Mouse (Mus musculus): Measurements from ENCODE around the gene Tomm40.

Tomm40 gene

GRCm38 (mm10) chr7:19744590-19745385 lies 29.6 kb upstream of the Tomm40 start:
- no peak for DNase-seq (ENCODE audit: low read depth)

- DNase-seq (ENCODE audit: low read depth) = no peak
These were observed 28.6 kb upstream of the Tomm40 start for GRCm38 (mm10) chr7:19743791-19744190.

- no peak for DNase-seq (ENCODE audit: low read depth)
These were observed 27.2 kb upstream of the Tomm40 start for GRCm38 (mm10) chr7:19742468-19742867.

GRCm38 (mm10) chr7:19741329-19742031 lies 26.2 kb upstream of the Tomm40 start:
- no peak for DNase-seq (ENCODE audit: low read depth)

- DNase-seq (ENCODE audit: low read depth) = no peak
These were observed 25.0 kb upstream of the Tomm40 start for GRCm38 (mm10) chr7:19740269-19740668.

DNA sequence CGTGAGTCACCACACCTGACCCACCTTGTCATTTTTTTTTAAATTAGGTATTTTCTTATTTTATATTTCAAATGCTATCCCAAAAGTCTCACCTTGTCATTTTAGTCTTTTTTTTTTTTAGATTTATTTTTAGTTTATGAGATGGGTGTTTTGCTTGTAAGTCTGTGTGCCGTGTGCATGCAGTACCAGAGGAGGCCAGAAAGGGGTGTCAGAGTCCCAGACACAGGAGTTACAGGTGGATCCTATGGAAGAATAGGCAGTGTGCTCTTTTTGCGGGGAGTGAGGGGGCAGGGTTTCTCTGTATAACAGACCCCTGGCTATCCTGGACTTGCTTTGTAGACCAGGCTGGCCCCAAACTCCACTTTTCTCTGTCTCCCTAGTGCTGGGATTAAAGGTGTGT lies 23.5 kb upstream of the Tomm40 start:
- DNase-seq (ENCODE audit: low read depth) = no peak

DNA sequence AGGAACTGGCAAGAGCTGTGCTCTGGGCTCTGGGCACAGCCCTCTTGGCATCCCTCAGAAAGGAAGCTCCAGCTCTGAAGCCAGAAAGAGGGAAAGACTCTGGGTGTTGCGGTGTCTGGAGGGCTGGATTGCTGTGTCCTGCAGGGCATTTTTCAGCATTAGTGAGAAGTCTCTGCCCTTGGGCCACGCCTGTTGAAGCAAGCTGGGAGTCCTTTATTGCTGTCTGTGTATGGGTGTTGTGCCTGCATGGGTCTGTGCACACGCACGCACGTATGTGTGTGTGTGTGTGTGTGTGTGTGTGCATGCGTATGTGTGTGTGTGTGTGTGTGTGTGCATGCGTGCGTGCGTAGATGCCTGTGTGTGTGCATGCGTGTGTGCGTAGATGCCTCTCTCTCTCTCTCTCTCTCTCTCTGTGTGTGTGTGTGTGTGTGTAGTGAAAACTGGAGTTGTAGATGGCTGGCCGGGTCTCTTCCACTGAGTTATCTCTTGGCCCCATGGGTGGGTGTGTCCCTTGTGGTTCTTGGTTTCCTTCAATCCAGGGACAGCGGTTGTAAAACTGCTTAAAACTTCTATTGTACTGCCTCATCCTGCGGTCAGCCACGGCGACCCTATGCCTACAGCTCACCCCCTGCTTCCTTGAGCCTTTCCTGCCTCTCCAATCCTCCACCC lies 21.3 kb upstream of the Tomm40 start:
- no peak for DNase-seq (ENCODE audit: low read depth)

DNA sequence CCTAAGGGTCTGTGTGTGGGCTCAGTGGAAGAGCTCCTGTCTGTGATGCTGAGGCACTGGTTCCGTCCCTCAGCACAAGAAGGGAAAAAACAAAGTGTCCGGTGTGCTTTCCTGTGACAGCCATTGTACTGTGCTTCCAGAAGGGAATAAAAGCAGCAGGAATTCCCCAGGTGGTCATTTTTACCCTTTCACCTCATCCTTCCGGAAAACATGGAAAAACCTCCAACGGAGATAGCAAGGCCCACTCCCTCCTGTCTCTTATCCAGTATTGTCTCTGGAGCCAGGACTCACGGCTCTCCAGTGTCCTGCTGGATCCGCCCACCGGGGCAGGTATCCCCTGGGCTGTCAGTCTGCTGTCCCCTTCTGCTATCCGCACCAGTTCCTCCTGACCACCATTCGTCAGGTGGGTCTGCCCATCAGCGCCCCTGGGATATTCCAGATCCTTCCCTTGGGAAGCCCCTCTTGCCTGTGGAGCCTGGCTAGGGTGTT lies 19.0 kb upstream of the Tomm40 start:
- no peak for DNase-seq (ENCODE audit: low read depth)

- no peak for DNase-seq (ENCODE audit: low read depth)
These were observed 11.3 kb upstream of the Tomm40 start for GRCm38 (mm10) chr7:19726541-19726940.

GRCm38 (mm10) chr7:19724167-19724566 lies 8.9 kb upstream of the Tomm40 start:
- no peak for DNase-seq (ENCODE audit: low read depth)

- DNase-seq (ENCODE audit: low read depth) = no peak
These were observed 7.5 kb upstream of the Tomm40 start for GRCm38 (mm10) chr7:19722754-19723195.

DNA sequence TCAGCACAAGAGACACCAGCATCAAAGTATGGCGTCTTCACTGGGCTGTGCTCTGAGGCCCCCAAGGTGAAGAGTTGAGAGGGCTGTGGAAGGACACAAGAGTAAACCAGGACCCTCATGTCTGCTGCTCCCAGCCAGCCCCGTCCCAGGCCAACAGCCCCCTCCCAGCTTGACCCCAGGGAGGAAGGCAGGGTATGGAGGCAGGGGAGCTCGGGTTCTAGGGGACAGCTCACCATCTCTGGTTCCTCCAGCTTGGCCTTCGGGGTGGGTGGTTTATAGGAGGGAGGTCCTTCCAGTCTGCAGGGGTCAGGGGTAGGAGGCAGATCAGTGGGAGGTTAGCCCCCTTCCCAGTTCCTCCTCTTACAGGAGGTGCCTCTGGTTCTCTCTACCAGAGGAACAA lies 4.0 kb upstream of the Tomm40 start:
- no peak for DNase-seq (ENCODE audit: low read depth)

DNA sequence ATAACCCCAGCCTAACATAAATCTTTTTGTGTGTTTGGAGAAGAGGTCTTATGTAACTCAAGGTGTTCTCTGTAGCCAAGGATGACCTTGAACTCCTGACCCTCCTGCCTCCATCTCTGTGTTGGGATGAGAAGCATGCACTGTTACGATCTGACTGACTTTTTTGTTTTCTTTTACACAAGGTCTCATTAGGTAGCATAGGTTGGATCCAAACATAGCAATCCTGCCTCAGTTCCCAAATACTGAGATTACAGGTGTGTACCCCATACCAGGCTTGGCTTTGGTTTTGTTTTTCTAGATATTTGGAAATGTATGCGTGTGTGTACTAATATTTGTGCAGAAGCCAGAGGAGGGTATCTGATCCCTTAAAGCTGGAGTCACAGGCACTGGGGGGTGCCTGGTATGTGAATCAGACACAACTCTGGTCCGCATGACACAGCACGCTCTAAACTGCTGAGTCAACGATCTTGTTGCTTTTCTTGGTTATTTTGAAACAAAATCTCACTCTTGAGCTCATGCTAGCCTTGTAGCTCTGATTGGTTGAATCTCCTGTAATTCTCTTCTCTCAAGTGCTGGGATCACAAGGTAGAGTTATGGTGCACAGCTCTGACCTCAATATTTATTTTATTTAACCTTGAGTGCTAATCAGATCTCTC lies 3.2 kb upstream of the Tomm40 start:
- no peak for DNase-seq (ENCODE audit: low read depth)

- no peak for DNase-seq (ENCODE audit: low read depth)
These were observed 2.1 kb upstream of the Tomm40 start for GRCm38 (mm10) chr7:19717346-19717745.

DNA sequence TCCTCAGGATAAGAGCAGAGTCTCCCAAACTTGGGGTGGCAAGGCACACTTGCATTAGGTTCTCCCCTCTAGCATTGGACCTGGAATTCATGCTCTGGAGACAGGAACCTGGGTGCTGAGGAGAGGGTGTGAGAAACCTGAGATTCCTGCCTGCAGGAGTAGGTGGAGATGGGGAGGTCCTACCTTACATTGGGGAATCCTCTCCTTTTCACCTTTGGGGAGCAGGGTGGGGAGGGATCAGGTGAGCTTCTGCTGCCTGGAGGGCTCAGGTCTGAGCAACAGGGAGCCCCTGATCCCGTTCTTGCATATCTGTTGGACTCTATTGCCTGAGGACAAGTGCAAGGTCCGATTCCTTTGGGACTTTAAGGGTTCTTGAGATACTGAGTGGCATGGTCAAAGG lies 1.6 kb upstream of the Tomm40 start:
- DNase-seq (ENCODE audit: low read depth) = no peak

GRCm38 (mm10) chr7:19716055-19716682 lies 931 bp upstream of the Tomm40 start:
- DNase-seq (ENCODE audit: low read depth) = no peak

- DNase-seq (ENCODE audit: low read depth) = no peak
These were observed 402 bp downstream of the Tomm40 start for GRCm38 (mm10) chr7:19714836-19715235.

DNA sequence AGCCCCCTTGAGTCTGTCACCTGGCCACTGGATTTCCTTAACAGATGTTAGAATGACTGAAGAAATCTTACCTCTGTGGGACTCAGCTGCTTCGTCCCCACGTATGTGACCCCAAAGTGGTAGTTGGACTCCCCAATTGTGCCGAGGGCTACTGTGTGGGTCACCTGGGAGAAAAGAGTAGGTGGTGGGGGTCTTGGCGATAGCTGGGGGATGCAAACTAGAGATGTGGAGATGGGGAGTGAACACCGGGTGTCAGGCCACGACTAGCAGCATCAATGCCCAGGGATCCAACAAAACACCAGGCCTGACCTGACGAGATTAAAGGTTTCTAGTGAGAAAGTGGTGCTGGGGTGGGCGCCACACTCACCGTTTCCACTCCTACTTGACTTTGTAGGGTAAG lies 1.6 kb downstream of the Tomm40 start:
- DNase-seq (ENCODE audit: low read depth) = no peak

- no peak for DNase-seq (ENCODE audit: low read depth)
These were observed 2.0 kb downstream of the Tomm40 start for GRCm38 (mm10) chr7:19713196-19713595.

DNA sequence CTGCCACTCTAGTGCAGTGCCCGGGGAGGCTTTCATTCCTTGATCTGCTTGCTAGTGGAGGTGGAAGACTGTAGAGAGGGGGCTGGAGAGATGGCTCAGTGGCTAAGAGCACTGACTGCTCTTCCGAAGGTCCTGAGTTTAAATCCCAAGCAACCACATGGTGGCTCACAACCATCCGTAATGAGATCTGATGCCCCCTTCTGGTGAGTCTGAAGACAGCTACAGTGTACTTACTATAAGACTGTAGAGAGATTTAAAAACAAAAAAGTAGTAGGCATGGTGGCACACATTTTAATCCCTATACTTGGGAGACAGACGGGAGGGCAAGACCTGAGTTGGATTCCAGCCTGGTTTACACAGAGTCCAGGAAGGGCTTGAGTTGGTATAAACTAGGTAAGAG lies 2.8 kb downstream of the Tomm40 start:
- no peak for DNase-seq (ENCODE audit: low read depth)

GRCm38 (mm10) chr7:19710650-19711049 lies 4.6 kb downstream of the Tomm40 start:
- DNase-seq (ENCODE audit: low read depth) = no peak

DNA sequence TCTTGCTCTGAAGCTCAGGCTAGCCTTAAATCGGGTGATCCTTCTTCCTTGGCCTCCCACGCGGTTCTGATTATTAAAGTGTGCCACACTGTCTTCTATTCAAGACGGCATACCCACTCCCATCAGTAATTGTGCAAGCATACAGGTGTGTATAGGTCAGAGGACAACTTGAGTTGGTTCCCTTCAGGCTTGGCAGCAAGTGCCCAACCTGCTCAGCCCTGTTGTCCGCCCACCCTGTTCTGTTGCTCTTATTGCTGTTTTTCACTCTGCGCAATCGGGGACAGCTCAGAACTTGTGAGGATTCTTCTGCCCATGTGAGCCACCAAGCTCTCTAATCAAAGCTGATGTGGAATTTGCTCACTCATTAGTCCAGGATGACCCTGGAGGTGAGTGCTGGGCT lies 10.0 kb downstream of the Tomm40 start:
- no peak for DNase-seq (ENCODE audit: low read depth)
